Mouse (Mus musculus): Measurements from ENCODE around the gene Gba2. TPM values are rescaled to one million over a fixed set of nuclear protein-coding genes. Genes with fewer than 3 reads are reported as not detected.

Gba2 gene
- polyA plus RNA-seq, 1 experiment from 2014 or later: 24.2 TPM

Other genes starting within 250 kb of the Gba2 start
- 13.1 and 17.2 TPM in 2 replicates for gene Rusc2, start 196.9 kb downstream of the Gba2 start, polyA plus RNA-seq (2015; fragmentation: Nextera tagmentation; extraction: Ambion mirVana)
- gene Fam166b, start 149.7 kb downstream of the Gba2 start, polyA plus RNA-seq (2015; fragmentation: Nextera tagmentation; extraction: Ambion mirVana): 0.20 TPM in 1 of 2 replicates, not detected in the other
- 7.0 and 8.8 TPM in 2 replicates for gene Tesk1, start 136.9 kb downstream of the Gba2 start, polyA plus RNA-seq (2015; fragmentation: Nextera tagmentation; extraction: Ambion mirVana)
- gene Cd72, start 124.2 kb downstream of the Gba2 start, polyA plus RNA-seq (2015; fragmentation: Nextera tagmentation; extraction: Ambion mirVana): 3.2 and 3.8 TPM in 2 replicates
- not detected in 2 replicates for gene Sit1, start 95.1 kb downstream of the Gba2 start, polyA plus RNA-seq (2015; fragmentation: Nextera tagmentation; extraction: Ambion mirVana)
- 66.2 and 73.4 TPM in 2 replicates for gene Ccdc107, start 86.0 kb downstream of the Gba2 start, polyA plus RNA-seq (2015; fragmentation: Nextera tagmentation; extraction: Ambion mirVana)
- gene Arhgef39, start 79.2 kb downstream of the Gba2 start, polyA plus RNA-seq (2015; fragmentation: Nextera tagmentation; extraction: Ambion mirVana): 45.7 and 47.8 TPM in 2 replicates
- 0.81 and 1.5 TPM in 2 replicates for gene Car9, start 71.9 kb downstream of the Gba2 start, polyA plus RNA-seq (2015; fragmentation: Nextera tagmentation; extraction: Ambion mirVana)
- 130 and 141 TPM in 2 replicates for gene Tpm2, start 55.1 kb downstream of the Gba2 start, polyA plus RNA-seq (2015; fragmentation: Nextera tagmentation; extraction: Ambion mirVana)
- gene Creb3, start 16.5 kb downstream of the Gba2 start, polyA plus RNA-seq (2015; fragmentation: Nextera tagmentation; extraction: Ambion mirVana): 48.9 and 54.9 TPM in 2 replicates
- gene Tln1, start 16.2 kb downstream of the Gba2 start, polyA plus RNA-seq (2015; fragmentation: Nextera tagmentation; extraction: Ambion mirVana): 69.5 and 75.0 TPM in 2 replicates
- gene Rgp1, start 158 bp downstream of the Gba2 start, polyA plus RNA-seq (2015; fragmentation: Nextera tagmentation; extraction: Ambion mirVana): 37.1 and 39.7 TPM in 2 replicates
- 0.97 and 1.4 TPM in 2 replicates for gene Msmp, start 5.6 kb upstream of the Gba2 start, polyA plus RNA-seq (2015; fragmentation: Nextera tagmentation; extraction: Ambion mirVana)
- 18.2 and 19.1 TPM in 2 replicates for gene Npr2, start 53.1 kb upstream of the Gba2 start, polyA plus RNA-seq (2015; fragmentation: Nextera tagmentation; extraction: Ambion mirVana)
- gene Spag8, start 74.7 kb upstream of the Gba2 start, polyA plus RNA-seq (2015; fragmentation: Nextera tagmentation; extraction: Ambion mirVana): 1.1 and 1.8 TPM in 2 replicates
- 74.2 and 92.1 TPM in 2 replicates for gene Hint2, start 77.6 kb upstream of the Gba2 start, polyA plus RNA-seq (2015; fragmentation: Nextera tagmentation; extraction: Ambion mirVana)
- gene Tmem8b, start 90.1 kb upstream of the Gba2 start, polyA plus RNA-seq (2015; fragmentation: Nextera tagmentation; extraction: Ambion mirVana): 7.2 and 8.4 TPM in 2 replicates
- 3.4 and 4.2 TPM in 2 replicates for gene Fam221b, start 90.3 kb upstream of the Gba2 start, polyA plus RNA-seq (2015; fragmentation: Nextera tagmentation; extraction: Ambion mirVana)
- not detected in 2 replicates for gene Olfr70, start 121.9 kb upstream of the Gba2 start, polyA plus RNA-seq (2015; fragmentation: Nextera tagmentation; extraction: Ambion mirVana)
- gene Olfr71, start 131.4 kb upstream of the Gba2 start, polyA plus RNA-seq (2015; fragmentation: Nextera tagmentation; extraction: Ambion mirVana): not detected in 2 replicates
- gene Hrct1, start 148.3 kb upstream of the Gba2 start, polyA plus RNA-seq (2015; fragmentation: Nextera tagmentation; extraction: Ambion mirVana): 0.18 and 0.23 TPM in 2 replicates
- gene Spaar, start 151.2 kb upstream of the Gba2 start, polyA plus RNA-seq (2015; fragmentation: Nextera tagmentation; extraction: Ambion mirVana): 0.06 and 0.17 TPM in 2 replicates
- not detected in 2 replicates for gene Olfr159, start 192.1 kb upstream of the Gba2 start, polyA plus RNA-seq (2015; fragmentation: Nextera tagmentation; extraction: Ambion mirVana)
- gene Olfr156, start 245.0 kb upstream of the Gba2 start, polyA plus RNA-seq (2015; fragmentation: Nextera tagmentation; extraction: Ambion mirVana): not detected in 2 replicates

All from embryonic facial prominence, embryonic 13.5 days (tissue).